Mouse (Mus musculus) thymus, adult 2 months (tissue): Measurements from ENCODE around the gene Lcn11.

Experiments
- CTCF ChIP-seq: fragments of 200-500 bp; IDR thresholded peaks from 2 replicates; pipeline ENCODE4 v1.5.1; 2012; ENCODE audit warnings: mild to moderate bottlenecking, control low read depth, low read length, moderate library complexity, borderline replicate concordance; ENCODE audit not compliant: control insufficient read depth, poor library complexity, insufficient read depth; ENCODE audit errors: extremely low read depth
- POLR2A ChIP-seq: fragments of 200-500 bp; IDR thresholded peaks from 2 replicates; pipeline ENCODE4 v1.6.1; 2012; ENCODE audit warnings: mild to moderate bottlenecking, low read length, control low read depth, moderate library complexity; ENCODE audit not compliant: control insufficient read depth, poor library complexity, insufficient read depth; ENCODE audit errors: extremely low read depth

DNA sequence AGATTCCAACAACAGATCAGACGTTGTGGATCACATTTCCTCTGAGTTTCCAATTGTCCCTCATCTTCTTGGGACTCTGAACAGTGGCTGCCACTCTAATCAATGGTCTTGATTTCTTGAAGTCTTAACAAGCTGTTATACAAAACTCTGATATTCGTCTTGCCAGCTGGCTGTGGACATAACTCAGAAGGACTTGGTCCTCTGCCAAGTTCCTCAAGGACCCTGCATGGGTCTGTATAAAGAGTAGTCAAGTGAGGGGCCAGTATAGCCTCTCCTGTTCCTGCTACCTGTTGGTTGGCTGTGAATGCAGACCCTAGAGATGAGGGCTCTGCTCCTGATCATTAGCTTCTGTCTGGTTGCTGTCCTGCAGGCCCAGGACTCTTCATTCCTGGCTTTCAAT lies 11.5 kb upstream of the Lcn11 start, which contains the start of gene Lcn3:
- TF ChIP-seq POLR2A (no peak), CTCF (no peak)
